12 mouse cellular contexts compared by ENCODE assay signal in genomic region chr13:34675847-34676383, GRCm38 (mm10). TPM values are rescaled to one million over a fixed set of nuclear protein-coding genes. Genes with fewer than 3 reads are reported as not detected.
DNase-seq lines count a peak whose midpoint lies in the region; ATAC-seq and TF ChIP-seq lines count a peak whose summit lies in the region.
"Had no signal": no experiment of that assay in that cellular context is flagged by ENCODE, and none has a peak within 500 bp of the region (broad histone marks: within the 10 kb centered on the region; RNA-seq: fewer than 3 reads in every experiment).

No protein-coding gene starts in this region.

- ATAC-seq in heart, postnatal 0 days (ENCODE audit: insufficient read depth, low read depth): no peak
- no peak for ATAC-seq in Patski
- peak; percentile 82 for ATAC-seq in embryonic facial prominence, embryonic 15.5 days (ENCODE audit: insufficient number of reproducible peaks, low FRiP score, low TSS enrichment, low read depth)

- no peaks in the 10 kb centered on the region for H3K36me3 ChIP-seq in heart, postnatal 0 days (replicated peaks; ENCODE audit: control insufficient read depth, insufficient read depth, low read length)
- H3K36me3 ChIP-seq in embryonic facial prominence, embryonic 15.5 days: no peaks in the 10 kb centered on the region
- H3K36me3 ChIP-seq in midbrain, embryonic 10.5 days: no peaks in the 10 kb centered on the region
- H3K36me3 ChIP-seq: heart, embryonic 10.5 days had no signal

- WGBS in heart, postnatal 0 days: 42% methylated on average over 7 of the region's 7 CpGs
- WGBS in embryonic facial prominence, embryonic 15.5 days: 17% methylated on average over 7 of the region's 7 CpGs
- 35% methylated on average over 7 of the region's 7 CpGs for WGBS in midbrain, embryonic 10.5 days

- 0 out of 2 replicates have a peak, but pooled peaks cover 8% of the 10 kb centered on the region for H3K4me1 ChIP-seq in heart, postnatal 0 days (ENCODE audit: control insufficient read depth, insufficient read depth)
- peaks cover 23% of the 10 kb centered on the region for H3K4me1 ChIP-seq in embryonic facial prominence, embryonic 15.5 days
- H3K4me1 ChIP-seq in midbrain, embryonic 10.5 days: peaks cover 28% of the 10 kb centered on the region
- H3K4me1 ChIP-seq: heart, embryonic 10.5 days had no signal

- H3K27ac ChIP-seq in heart, postnatal 0 days (ENCODE audit: low read depth): peak overlapping the region; percentile 44; the same call in 1 of the 2 replicates
- peak overlapping the region; percentile 88 for H3K27ac ChIP-seq in embryonic facial prominence, embryonic 15.5 days (replicated peaks)
- peak overlapping the region; percentile 74 for H3K27ac ChIP-seq in midbrain, embryonic 10.5 days (replicated peaks)
- H3K27ac ChIP-seq: heart, embryonic 10.5 days had no signal

- H3K9ac ChIP-seq in heart, postnatal 0 days (replicated peaks; ENCODE audit: low read depth, low read length): no peak overlapping the region
- no peak overlapping the region for H3K9ac ChIP-seq in embryonic facial prominence, embryonic 15.5 days

- intact Hi-C loops in gastrocnemius, postnatal 14 days (cut with DNase I; ENCODE audit: low total_unique reads): no loop called here

- CTCF ChIA-PET in Patski (lab: Charles Lee): interaction anchor here (0.7 to 1.0 kb wide), 2 partner anchors 10 to 50 kb away, joined by 3 read pairs; no protein-coding TSS in a partner anchor

- no peaks in the 10 kb centered on the region for H3K9me3 ChIP-seq in heart, postnatal 0 days (replicated peaks; ENCODE audit: control insufficient read depth, low read length)
- no peaks in the 10 kb centered on the region for H3K9me3 ChIP-seq in embryonic facial prominence, embryonic 15.5 days (replicated peaks)
- H3K9me3 ChIP-seq in midbrain, embryonic 10.5 days (replicated peaks): no peaks in the 10 kb centered on the region
- H3K9me3 ChIP-seq: heart, embryonic 10.5 days had no signal

- no peak for TF ChIP-seq CTCF in heart, postnatal 0 days (IDR thresholded peaks at IDR 0.05; ENCODE audit: low read depth)
- no peak for TF ChIP-seq CTCF in Patski (IDR thresholded peaks at IDR 0.05)

- POLR2A ChIA-PET in Patski (lab: Charles Lee): interaction anchor here (0.8 kb wide), 1 partner anchor 23 kb away, joined by 3 read pairs; the partner anchor contains the start of gene Pxdc1

- in situ Hi-C loops in Patski (cut with MboI; ENCODE audit: low pct_unique_long_range_greater_than_20kb): no loop called here

- DNase-seq in heart, postnatal 0 days (ENCODE audit: low spot score): no peak
- no peak for DNase-seq in heart, postnatal 4 days
- DNase-seq in Patski (ENCODE audit: low read depth, low spot score) (peak; percentile 82), adipocyte (ENCODE audit: low spot score) (no peak)
- peak; percentile 50 for DNase-seq in midbrain, embryonic 10.5 days (ENCODE audit: low spot score)
- no peak for DNase-seq in lung, postnatal 4 days
- no peak for DNase-seq in gastrocnemius, postnatal 14 days
- DNase-seq: kidney, postnatal 36 days; thymus, postnatal 25 days had no signal

- TF ChIP-seq EP300 in heart, postnatal 0 days (IDR thresholded peaks at IDR 0.05; ENCODE audit: low read depth): no peak

- no peak overlapping the region for H3K4me3 ChIP-seq in heart, postnatal 0 days (ENCODE audit: low read depth, low read length)
- H3K4me3 ChIP-seq in embryonic facial prominence, embryonic 15.5 days (replicated peaks): no peak overlapping the region
- 0 out of 2 replicates have a peak overlapping the region, but pooled peaks have one; percentile 0 for H3K4me3 ChIP-seq in midbrain, embryonic 10.5 days
- H3K4me3 ChIP-seq: heart, embryonic 10.5 days had no signal

- H3K4me2 ChIP-seq in heart, postnatal 0 days (ENCODE audit: low read depth, low read length): no peak overlapping the region
- peak overlapping the region; percentile 27 for H3K4me2 ChIP-seq in embryonic facial prominence, embryonic 15.5 days (replicated peaks)

- no peaks in the 10 kb centered on the region for H3K27me3 ChIP-seq in heart, postnatal 0 days (ENCODE audit: control insufficient read depth, insufficient read depth, low read length)
- no peaks in the 10 kb centered on the region for H3K27me3 ChIP-seq in Patski
- H3K27me3 ChIP-seq in embryonic facial prominence, embryonic 15.5 days: no peaks in the 10 kb centered on the region
- peaks cover 24% of the 10 kb centered on the region; the same call in 1 of the 2 replicates for H3K27me3 ChIP-seq in midbrain, embryonic 10.5 days (ENCODE audit: low read depth, poor library complexity, severe bottlenecking)

RNA-seq across cellular contexts. Expression of gene Pxdc1, which starts 22.6 kb away (rescaled TPM):
- 29.5 and 31.2 TPM in 2 replicates for total RNA-seq in heart, postnatal 0 days (2014; rRNA removed; ENCODE audit: low replicate concordance)
- polyA plus RNA-seq in heart, postnatal 0 days (2015; fragmentation: Nextera tagmentation; extraction: Ambion mirVana): 15.9 and 16.5 TPM in 2 replicates
- total RNA-seq in heart, postnatal 4 days (2021): 10 to 100 TPM; 24.5 to 25.4 TPM
- polyA plus RNA-seq in Patski (2021): 57.2 TPM
- polyA plus RNA-seq in embryonic facial prominence, embryonic 15.5 days (2015; fragmentation: Nextera tagmentation; extraction: Ambion mirVana): 29.2 and 34.7 TPM in 2 replicates
- 4.1 and 6.6 TPM in 2 replicates for polyA plus RNA-seq in midbrain, embryonic 10.5 days (2016; fragmentation: Nextera tagmentation; extraction: Ambion mirVana)
- total RNA-seq in gastrocnemius, postnatal 14 days (2021): 1 to 10 TPM; 5.9 to 6.4 TPM

RNA-seq across cellular contexts. Expression of gene Fam50b, which starts 58.7 kb away (rescaled TPM):
- total RNA-seq in heart, postnatal 0 days (2014; rRNA removed; ENCODE audit: low replicate concordance): not detected in 2 replicates
- not detected in 2 replicates for polyA plus RNA-seq in heart, postnatal 0 days (2015; fragmentation: Nextera tagmentation; extraction: Ambion mirVana)
- total RNA-seq in heart, postnatal 4 days (2021): not detected
- polyA plus RNA-seq in Patski (2021): not detected
- polyA plus RNA-seq in embryonic facial prominence, embryonic 15.5 days (2015; fragmentation: Nextera tagmentation; extraction: Ambion mirVana): 0.22 and 0.52 TPM in 2 replicates
- polyA plus RNA-seq in midbrain, embryonic 10.5 days (2016; fragmentation: Nextera tagmentation; extraction: Ambion mirVana): not detected in 2 replicates
- not detected for total RNA-seq in gastrocnemius, postnatal 14 days (2021)
- total RNA-seq: liver, adult 2 months had no signal
- polyA plus RNA-seq: heart, embryonic 10.5 days had no signal

Comparison
In these comparisons a context has a peak if more than half of its experiments do, and no peak if none do; other contexts are left out.
1. DNase-seq: peak in Patski (single experiment) and midbrain, embryonic 10.5 days (single experiment); none in heart, postnatal 0 days (single experiment), heart, postnatal 4 days (single experiment), adipocyte (single experiment), lung, postnatal 4 days (0 of 2) and gastrocnemius, postnatal 14 days (single experiment).
2. Peak in every context shown above with its lines, with median percentiles within 50 percentile points of each other: H3K27ac ChIP-seq.